Mouse (Mus musculus): Measurements from ENCODE around the gene Med27. TPM values are rescaled to one million over a fixed set of nuclear protein-coding genes. Genes with fewer than 3 reads are reported as not detected.

Gene Med27
- polyA plus RNA-seq, 1 experiment, result 49.8 TPM

DNA sequence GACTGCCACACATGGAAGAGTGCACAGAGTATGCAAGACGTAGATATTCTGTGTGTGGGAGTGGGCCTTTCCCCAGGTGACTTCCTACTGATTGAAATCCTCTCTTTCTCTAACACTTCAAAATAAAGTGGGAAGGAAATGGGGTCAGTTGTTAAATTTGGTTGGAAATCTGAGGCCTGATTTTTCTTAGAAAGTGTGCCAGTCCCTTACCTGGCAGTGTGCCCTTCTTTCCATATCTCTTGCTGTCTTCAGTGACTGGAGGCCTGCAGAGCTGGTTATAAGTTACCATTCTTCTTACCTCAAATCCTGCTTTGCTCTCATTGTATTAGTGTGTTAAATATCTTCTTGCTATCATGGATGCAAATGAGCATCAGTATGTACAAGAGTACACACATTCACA, 92.4 kb downstream of the Med27 start:
- Histone ChIP-seq H3K4me3 (ENCODE audit: insufficient read depth, poor library complexity, severe bottlenecking) (no peak overlapping the region), H3K27me3 (ENCODE audit: control insufficient read depth, insufficient read depth, insufficient read length) (no peaks in the 10 kb centered on the region), H3ac (ENCODE audit: control insufficient read depth, insufficient read length, low read depth) (no peak overlapping the region), H3K79me2 (ENCODE audit: control insufficient read depth, insufficient read depth) (no peaks in the 10 kb centered on the region), H3K79me3 (ENCODE audit: low read depth) (no peaks in the 10 kb centered on the region), H3K36me3 (ENCODE audit: control insufficient read depth, insufficient read depth) (no peaks in the 10 kb centered on the region)
- TF ChIP-seq MYOG (IDR thresholded peaks at IDR 0.05; ENCODE audit: control insufficient read depth, extremely low read depth, insufficient read length) (no peak), USF1 (IDR thresholded peaks at IDR 0.05; ENCODE audit: low read depth) (no peak), MYOD1 (IDR thresholded peaks at IDR 0.05; ENCODE audit: control insufficient read depth, insufficient read length, low read depth) (no peak), CEBPB (IDR thresholded peaks at IDR 0.05; ENCODE audit: low read depth) (no peak), CTCF (IDR thresholded peaks at IDR 0.05; ENCODE audit: control insufficient read depth, insufficient read depth, insufficient read length) (no peak), FOSL1 (IDR thresholded peaks at IDR 0.05; ENCODE audit: insufficient read depth, low read length, poor library complexity, severe bottlenecking) (no peak), MAX (IDR thresholded peaks at IDR 0.05) (no peak)

GRCm38 (mm10) chr2:29439396-29439795, 92.8 kb downstream of the Med27 start:
- Histone ChIP-seq H3K36me3 (ENCODE audit: control insufficient read depth, insufficient read depth) (no peaks in the 10 kb centered on the region), H3K79me3 (ENCODE audit: low read depth) (no peaks in the 10 kb centered on the region), H3K4me3 (ENCODE audit: insufficient read depth, poor library complexity, severe bottlenecking) (no peak overlapping the region), H3K79me2 (ENCODE audit: control insufficient read depth, insufficient read depth) (no peaks in the 10 kb centered on the region), H3ac (ENCODE audit: control insufficient read depth, insufficient read length, low read depth) (no peak overlapping the region), H3K27me3 (ENCODE audit: control insufficient read depth, insufficient read depth, insufficient read length) (no peaks in the 10 kb centered on the region)
- TF ChIP-seq CTCF (IDR thresholded peaks at IDR 0.05; ENCODE audit: control insufficient read depth, insufficient read depth, insufficient read length) (no peak), MAX (IDR thresholded peaks at IDR 0.05) (no peak), MYOG (IDR thresholded peaks at IDR 0.05; ENCODE audit: control insufficient read depth, extremely low read depth, insufficient read length) (no peak), FOSL1 (IDR thresholded peaks at IDR 0.05; ENCODE audit: insufficient read depth, low read length, poor library complexity, severe bottlenecking) (no peak), USF1 (IDR thresholded peaks at IDR 0.05; ENCODE audit: low read depth) (no peak), CEBPB (IDR thresholded peaks at IDR 0.05; ENCODE audit: low read depth) (no peak), MYOD1 (IDR thresholded peaks at IDR 0.05; ENCODE audit: control insufficient read depth, insufficient read length, low read depth) (no peak)

DNA sequence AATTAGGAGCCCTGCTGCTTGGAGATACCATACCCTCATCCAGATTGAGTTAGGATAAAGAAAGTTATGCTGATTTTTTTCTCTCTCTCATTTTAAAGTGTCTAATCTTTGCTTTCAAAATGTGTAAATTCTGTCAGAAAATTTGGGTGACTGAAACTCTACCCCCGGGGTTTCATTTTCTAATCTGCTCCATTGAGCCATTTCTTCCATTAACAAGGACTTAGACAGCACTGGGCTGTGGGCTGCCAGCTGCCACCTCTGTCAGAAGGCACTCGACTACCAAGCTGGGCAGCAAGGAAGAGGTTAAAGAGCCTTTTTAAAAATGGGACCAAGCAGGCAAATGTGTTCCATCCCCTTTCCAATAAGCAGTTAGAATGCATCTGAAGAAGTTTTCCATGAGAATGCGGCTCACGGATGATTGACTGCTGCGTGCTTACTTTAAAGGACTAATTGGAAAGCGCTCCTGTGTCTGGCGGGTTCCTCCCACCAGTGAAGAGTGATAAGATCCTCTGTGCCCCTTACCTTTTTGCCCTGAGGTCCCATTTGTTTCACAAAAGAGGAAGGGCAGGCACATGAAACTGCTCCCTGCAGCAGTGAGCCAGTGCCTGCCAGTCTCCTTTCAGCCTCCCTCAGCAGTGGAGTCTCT, 93.4 kb downstream of the Med27 start:
- H3K36me3 ChIP-seq (ENCODE audit: control insufficient read depth, insufficient read depth), result no peaks in the 10 kb centered on the region
- no peak overlapping the region for H3ac ChIP-seq (ENCODE audit: control insufficient read depth, insufficient read length, low read depth)
- H3K79me3 ChIP-seq (ENCODE audit: low read depth), result no peaks in the 10 kb centered on the region
- no peaks in the 10 kb centered on the region for H3K79me2 ChIP-seq (ENCODE audit: control insufficient read depth, insufficient read depth)
- no peaks in the 10 kb centered on the region for H3K27me3 ChIP-seq (ENCODE audit: control insufficient read depth, insufficient read depth, insufficient read length)
- no peak for TF ChIP-seq MYOG (IDR thresholded peaks at IDR 0.05; ENCODE audit: control insufficient read depth, extremely low read depth, insufficient read length)
- TF ChIP-seq MYOD1 (IDR thresholded peaks at IDR 0.05; ENCODE audit: control insufficient read depth, insufficient read length, low read depth), result no peak
- TF ChIP-seq FOSL1 (IDR thresholded peaks at IDR 0.05; ENCODE audit: insufficient read depth, low read length, poor library complexity, severe bottlenecking), result no peak
- TF ChIP-seq USF1 (IDR thresholded peaks at IDR 0.05; ENCODE audit: low read depth), result no peak
- TF ChIP-seq CEBPB (IDR thresholded peaks at IDR 0.05; ENCODE audit: low read depth), result no peak
- TF ChIP-seq MAX (IDR thresholded peaks at IDR 0.05), result no peak
- no peak for TF ChIP-seq CTCF (IDR thresholded peaks at IDR 0.05; ENCODE audit: control insufficient read depth, insufficient read depth, insufficient read length)
- no peak overlapping the region for H3K4me3 ChIP-seq (ENCODE audit: insufficient read depth, poor library complexity, severe bottlenecking)

DNA sequence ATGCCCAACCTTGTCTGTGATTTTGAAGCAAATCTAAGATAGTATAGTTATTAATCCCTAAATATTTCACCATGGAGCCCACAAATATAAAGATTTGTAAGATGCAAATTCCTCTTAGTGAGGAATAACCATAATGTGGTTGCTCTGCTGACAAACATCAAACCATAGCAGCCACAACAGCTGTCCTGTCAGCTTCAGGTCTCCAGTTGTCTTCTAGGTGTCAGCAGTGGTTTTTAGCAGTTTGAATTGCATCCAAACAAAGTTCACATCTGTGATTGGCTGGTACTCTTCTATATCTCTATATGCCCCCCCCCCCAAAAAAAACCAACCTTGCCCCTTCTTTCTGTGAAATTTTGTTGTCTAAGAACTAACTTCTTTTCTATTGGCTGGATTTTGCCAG, 95.7 kb downstream of the Med27 start:
- peaks cover 2% of the 10 kb centered on the region for H3K79me3 ChIP-seq (ENCODE audit: low read depth)
- H3K79me2 ChIP-seq (ENCODE audit: control insufficient read depth, insufficient read depth), result no peaks in the 10 kb centered on the region
- H3K27me3 ChIP-seq (ENCODE audit: control insufficient read depth, insufficient read depth, insufficient read length), result no peaks in the 10 kb centered on the region
- H3K4me3 ChIP-seq (ENCODE audit: insufficient read depth, poor library complexity, severe bottlenecking), result no peak overlapping the region
- no peaks in the 10 kb centered on the region for H3K36me3 ChIP-seq (ENCODE audit: control insufficient read depth, insufficient read depth)
- H3ac ChIP-seq (ENCODE audit: control insufficient read depth, insufficient read length, low read depth), result no peak overlapping the region
- TF ChIP-seq MYOD1 (IDR thresholded peaks at IDR 0.05; ENCODE audit: control insufficient read depth, insufficient read length, low read depth), result peak; percentile 82
- TF ChIP-seq CEBPB (IDR thresholded peaks at IDR 0.05; ENCODE audit: low read depth), result no peak

- Histone ChIP-seq H3ac (ENCODE audit: control insufficient read depth, insufficient read length, low read depth) (no peak overlapping the region), H3K27me3 (ENCODE audit: control insufficient read depth, insufficient read depth, insufficient read length) (no peaks in the 10 kb centered on the region), H3K36me3 (ENCODE audit: control insufficient read depth, insufficient read depth) (no peaks in the 10 kb centered on the region), H3K79me2 (ENCODE audit: control insufficient read depth, insufficient read depth) (no peaks in the 10 kb centered on the region), H3K79me3 (ENCODE audit: low read depth) (peaks cover 2% of the 10 kb centered on the region), H3K4me3 (ENCODE audit: insufficient read depth, poor library complexity, severe bottlenecking) (no peak overlapping the region)
- TF ChIP-seq MYOD1 (IDR thresholded peaks at IDR 0.05; ENCODE audit: control insufficient read depth, insufficient read length, low read depth), result no peak
- no peak for TF ChIP-seq CTCF (IDR thresholded peaks at IDR 0.05; ENCODE audit: control insufficient read depth, insufficient read depth, insufficient read length)
- TF ChIP-seq MYOG (IDR thresholded peaks at IDR 0.05; ENCODE audit: control insufficient read depth, extremely low read depth, insufficient read length), result no peak
- no peak for TF ChIP-seq USF1 (IDR thresholded peaks at IDR 0.05; ENCODE audit: low read depth)
- TF ChIP-seq FOSL1 (IDR thresholded peaks at IDR 0.05; ENCODE audit: insufficient read depth, low read length, poor library complexity, severe bottlenecking), result no peak
Observed at GRCm38 (mm10) chr2:29443626-29444217, 97.1 kb downstream of the Med27 start.
